Mouse (Mus musculus) liver, adult 2 months (tissue): Measurements from ENCODE around the gene Gm13289.

ENCODE experiments used
- CTCF ChIP-seq: fragments of 200-500 bp; IDR thresholded peaks from 2 replicates; pipeline ENCODE4 v1.5.1; 2011; ENCODE audit warnings: low read depth, low read length, control low read depth
- POLR2A ChIP-seq: fragments of 200-500 bp; IDR thresholded peaks from 2 replicates; pipeline ENCODE4 v1.6.1; 2011; ENCODE audit warnings: low read length, control low read depth; ENCODE audit not compliant: insufficient read depth; ENCODE audit errors: extremely low read depth

- no peak for TF ChIP-seq POLR2A
- TF ChIP-seq CTCF: no peak
Observed at GRCm38 (mm10) chr4:88741426-88741825, 35.3 kb upstream of the Gm13289 start.
